Mouse (Mus musculus): ENCODE measurements around the gene Nos3. TPM values are rescaled to one million over a fixed set of nuclear protein-coding genes. Genes with fewer than 3 reads are reported as not detected.

Gene Nos3
- polyA plus RNA-seq, 1 experiment from 2014 or later: 12.8 TPM

- no peak for ATAC-seq (replicated peaks; ENCODE audit: low FRiP score, low read depth)
- DNase-seq (ENCODE audit: low spot score): no peak
- peak overlapping the region; percentile 24 for H3K4me3 ChIP-seq (replicated peaks; ENCODE audit: low read depth, low read length)
- H3K9ac ChIP-seq (ENCODE audit: low read depth, low read length): 0 out of 2 replicates have a peak overlapping the region, but pooled peaks have one; percentile 3
- peak overlapping the region; percentile 43 for H3K4me2 ChIP-seq (ENCODE audit: low read length)
- no peak for TF ChIP-seq CTCF (IDR thresholded peaks at IDR 0.05; ENCODE audit: low read depth)
- H3K27me3 ChIP-seq (ENCODE audit: insufficient read depth, low read length): no peaks in the 10 kb centered on the region
- no peaks in the 10 kb centered on the region for H3K9me3 ChIP-seq (replicated peaks; ENCODE audit: low read length)
- peak overlapping the region; percentile 44; the same call in 1 of the 2 replicates for H3K27ac ChIP-seq
- H3K36me3 ChIP-seq (ENCODE audit: insufficient read depth, low read length): no peaks in the 10 kb centered on the region
- WGBS: 81% methylated on average over 10 of the region's 10 CpGs
- no peaks in the 10 kb centered on the region for H3K4me1 ChIP-seq (replicated peaks; ENCODE audit: insufficient read depth, low read length)
Measured at GRCm38 (mm10) chr5:24364963-24365362, 353 bp downstream of the Nos3 start.

GRCm38 (mm10) chr5:24365528-24365927 is 918 bp downstream of the Nos3 start:
- ATAC-seq (replicated peaks; ENCODE audit: low FRiP score, low read depth) (no peak), DNase-seq (ENCODE audit: low spot score) (no peak)
- no peaks in the 10 kb centered on the region for H3K27me3 ChIP-seq (ENCODE audit: insufficient read depth, low read length)
- H3K4me2 ChIP-seq (ENCODE audit: low read length): peak overlapping the region; percentile 43
- H3K4me1 ChIP-seq (replicated peaks; ENCODE audit: insufficient read depth, low read length): no peaks in the 10 kb centered on the region
- peak overlapping the region; percentile 44; the same call in 1 of the 2 replicates for H3K27ac ChIP-seq
- H3K9ac ChIP-seq (ENCODE audit: low read depth, low read length): 0 out of 2 replicates have a peak overlapping the region, but pooled peaks have one; percentile 3
- H3K9me3 ChIP-seq (replicated peaks; ENCODE audit: low read length): no peaks in the 10 kb centered on the region
- no peaks in the 10 kb centered on the region for H3K36me3 ChIP-seq (ENCODE audit: insufficient read depth, low read length)
- WGBS: 36% methylated on average over 5 of the region's 5 CpGs
- no peak for TF ChIP-seq CTCF (IDR thresholded peaks at IDR 0.05; ENCODE audit: low read depth)
- peak overlapping the region; percentile 24; the same call in 1 of the 2 replicates for H3K4me3 ChIP-seq (replicated peaks; ENCODE audit: low read depth, low read length)

GRCm38 (mm10) chr5:24366426-24366825 is 1.8 kb downstream of the Nos3 start:
- DNase-seq (ENCODE audit: low spot score): no peak
- Histone ChIP-seq H3K4me2 (ENCODE audit: low read length) (no peak overlapping the region), H3K4me3 (replicated peaks; ENCODE audit: low read depth, low read length) (no peak overlapping the region), H3K27ac (no peak overlapping the region), H3K4me1 (replicated peaks; ENCODE audit: insufficient read depth, low read length) (no peaks in the 10 kb centered on the region), H3K36me3 (ENCODE audit: insufficient read depth, low read length) (no peaks in the 10 kb centered on the region), H3K9ac (ENCODE audit: low read depth, low read length) (no peak overlapping the region), H3K27me3 (ENCODE audit: insufficient read depth, low read length) (no peaks in the 10 kb centered on the region), H3K9me3 (replicated peaks; ENCODE audit: low read length) (no peaks in the 10 kb centered on the region)
- no peak for ATAC-seq (replicated peaks; ENCODE audit: low FRiP score, low read depth)
- 78% methylated on average over 9 of the region's 9 CpGs for WGBS
- TF ChIP-seq CTCF (IDR thresholded peaks at IDR 0.05; ENCODE audit: low read depth): no peak

- TF ChIP-seq CTCF (IDR thresholded peaks at IDR 0.05; ENCODE audit: low read depth): no peak
- no peaks in the 10 kb centered on the region for H3K27me3 ChIP-seq (ENCODE audit: insufficient read depth, low read length)
- DNase-seq (ENCODE audit: low spot score): no peak
- no peak for ATAC-seq (replicated peaks; ENCODE audit: low FRiP score, low read depth)
- no peak overlapping the region for H3K4me3 ChIP-seq (replicated peaks; ENCODE audit: low read depth, low read length)
- H3K9me3 ChIP-seq (replicated peaks; ENCODE audit: low read length): no peaks in the 10 kb centered on the region
- no peak overlapping the region for H3K9ac ChIP-seq (ENCODE audit: low read depth, low read length)
- H3K27ac ChIP-seq: no peak overlapping the region
- WGBS: 82% methylated on average over 9 of the region's 9 CpGs
- no peaks in the 10 kb centered on the region for H3K4me1 ChIP-seq (replicated peaks; ENCODE audit: insufficient read depth, low read length)
- H3K36me3 ChIP-seq (ENCODE audit: insufficient read depth, low read length): no peaks in the 10 kb centered on the region
- H3K4me2 ChIP-seq (ENCODE audit: low read length): no peak overlapping the region
Measured at GRCm38 (mm10) chr5:24369767-24370166, 5.2 kb downstream of the Nos3 start.

- Histone ChIP-seq H3K27ac (no peak overlapping the region), H3K9ac (ENCODE audit: low read depth, low read length) (no peak overlapping the region), H3K27me3 (ENCODE audit: insufficient read depth, low read length) (no peaks in the 10 kb centered on the region), H3K9me3 (replicated peaks; ENCODE audit: low read length) (no peaks in the 10 kb centered on the region), H3K4me1 (replicated peaks; ENCODE audit: insufficient read depth, low read length) (no peaks in the 10 kb centered on the region), H3K4me3 (replicated peaks; ENCODE audit: low read depth, low read length) (no peak overlapping the region), H3K4me2 (ENCODE audit: low read length) (no peak overlapping the region), H3K36me3 (ENCODE audit: insufficient read depth, low read length) (no peaks in the 10 kb centered on the region)
- no peak for TF ChIP-seq CTCF (IDR thresholded peaks at IDR 0.05; ENCODE audit: low read depth)
- WGBS: 77% methylated on average over 5 of the region's 5 CpGs
- ATAC-seq (replicated peaks; ENCODE audit: low FRiP score, low read depth) (no peak), DNase-seq (ENCODE audit: low spot score) (no peak)
Measured at GRCm38 (mm10) chr5:24373807-24374206, 9.2 kb downstream of the Nos3 start.

GRCm38 (mm10) chr5:24374216-24374615 is 9.6 kb downstream of the Nos3 start:
- WGBS: 48% methylated on average over 6 of the region's 6 CpGs
- Histone ChIP-seq H3K27me3 (ENCODE audit: insufficient read depth, low read length) (no peaks in the 10 kb centered on the region), H3K9ac (ENCODE audit: low read depth, low read length) (no peak overlapping the region), H3K27ac (no peak overlapping the region), H3K4me1 (replicated peaks; ENCODE audit: insufficient read depth, low read length) (no peaks in the 10 kb centered on the region), H3K4me2 (ENCODE audit: low read length) (no peak overlapping the region), H3K4me3 (replicated peaks; ENCODE audit: low read depth, low read length) (no peak overlapping the region), H3K9me3 (replicated peaks; ENCODE audit: low read length) (no peaks in the 10 kb centered on the region), H3K36me3 (ENCODE audit: insufficient read depth, low read length) (no peaks in the 10 kb centered on the region)
- DNase-seq (ENCODE audit: low spot score) (peak; percentile 60), ATAC-seq (replicated peaks; ENCODE audit: low FRiP score, low read depth) (no peak)
- no peak for TF ChIP-seq CTCF (IDR thresholded peaks at IDR 0.05; ENCODE audit: low read depth)

Data from kidney, postnatal 0 days (tissue).